Mouse (Mus musculus): Measurements from ENCODE around the gene Abcc4.

Gene Abcc4

DNA sequence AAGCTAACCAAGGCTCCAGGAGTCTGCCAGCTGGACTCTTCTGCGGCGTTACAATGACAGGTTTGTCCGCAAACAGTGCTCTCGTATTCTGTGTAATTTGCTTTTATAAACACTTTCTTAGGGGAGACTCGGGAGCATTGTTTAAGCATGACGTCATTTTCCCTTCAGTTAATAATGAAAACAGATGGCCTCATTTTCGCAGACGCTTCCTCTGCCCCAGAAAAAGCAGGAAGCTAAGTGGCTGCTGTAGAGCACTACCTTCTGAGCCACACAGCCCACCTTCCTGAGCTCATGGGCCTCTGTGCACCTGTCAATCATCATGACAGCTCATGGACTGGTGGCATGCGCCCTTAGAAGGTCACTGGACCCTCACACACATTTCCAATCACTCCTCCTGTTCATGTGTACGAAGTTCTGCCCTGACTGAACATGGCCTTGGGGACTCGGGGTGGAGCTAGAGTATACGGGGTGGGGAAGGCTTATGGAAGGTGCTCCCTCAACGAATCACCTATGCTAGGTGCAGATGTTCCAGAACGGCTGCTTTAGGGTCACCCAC lies 199.3 kb downstream of the Abcc4 start:
- peak; percentile 71 for DNase-seq (ENCODE audit: low spot score)

DNA sequence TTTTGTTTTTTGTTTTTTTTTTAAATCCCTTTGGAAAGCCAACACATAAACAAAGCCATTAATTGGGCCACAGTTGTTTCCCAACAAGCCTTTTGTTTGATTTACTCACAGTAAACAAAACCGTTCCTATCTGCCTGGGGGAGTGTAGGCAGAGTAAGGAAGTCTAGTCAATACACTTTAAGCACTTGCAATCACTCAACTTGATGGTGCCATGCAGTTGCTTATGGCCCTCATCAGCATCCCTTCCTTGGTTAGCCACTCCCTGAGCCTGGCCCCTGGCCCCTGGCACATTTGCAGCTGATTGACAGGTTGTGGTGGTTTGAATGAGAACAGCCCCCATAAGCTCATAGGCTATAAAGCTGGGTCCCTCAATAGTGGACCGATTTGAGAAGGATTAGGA lies 209.3 kb downstream of the Abcc4 start:
- DNase-seq (ENCODE audit: low spot score): no peak

DNA sequence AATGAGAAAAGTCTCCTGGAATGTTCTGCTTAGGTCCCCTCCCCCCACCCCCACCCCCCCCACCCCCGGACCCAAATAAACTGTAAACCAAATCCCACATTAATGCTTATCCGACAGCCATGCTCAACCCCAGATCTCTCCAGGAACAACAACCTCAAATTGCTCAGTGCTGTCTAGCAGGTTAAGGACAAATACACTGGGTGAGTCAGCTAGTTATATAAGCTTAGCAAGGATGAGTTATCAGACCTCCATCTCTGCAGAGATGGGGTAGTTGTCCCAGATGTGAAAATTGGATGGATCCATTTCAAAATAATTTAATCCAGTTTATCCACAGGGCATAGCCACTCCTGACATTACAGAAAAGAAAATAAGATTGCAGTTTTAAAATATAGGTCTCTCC lies 210.6 kb downstream of the Abcc4 start:
- DNase-seq (ENCODE audit: low spot score): no peak

DNA sequence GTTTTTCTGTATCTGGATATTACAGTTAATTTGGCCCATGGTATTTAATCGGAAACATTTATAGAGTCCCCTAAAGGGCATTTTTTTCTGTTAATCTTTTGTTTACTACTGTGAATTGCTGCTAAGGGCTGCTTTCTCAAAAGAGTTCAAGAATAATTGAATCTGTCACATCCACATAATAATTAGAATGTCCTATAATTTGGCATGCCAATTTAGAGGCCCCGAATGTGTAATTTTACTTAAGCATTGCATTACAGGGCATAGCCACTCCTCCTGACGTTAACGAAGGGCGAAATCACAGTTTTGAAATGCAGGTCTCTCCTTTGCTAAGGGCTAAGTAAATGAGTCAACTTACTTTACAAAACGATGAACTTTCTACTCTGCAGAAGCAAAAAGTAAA lies 214.3 kb downstream of the Abcc4 start:
- no peak for DNase-seq (ENCODE audit: low spot score)

DNA sequence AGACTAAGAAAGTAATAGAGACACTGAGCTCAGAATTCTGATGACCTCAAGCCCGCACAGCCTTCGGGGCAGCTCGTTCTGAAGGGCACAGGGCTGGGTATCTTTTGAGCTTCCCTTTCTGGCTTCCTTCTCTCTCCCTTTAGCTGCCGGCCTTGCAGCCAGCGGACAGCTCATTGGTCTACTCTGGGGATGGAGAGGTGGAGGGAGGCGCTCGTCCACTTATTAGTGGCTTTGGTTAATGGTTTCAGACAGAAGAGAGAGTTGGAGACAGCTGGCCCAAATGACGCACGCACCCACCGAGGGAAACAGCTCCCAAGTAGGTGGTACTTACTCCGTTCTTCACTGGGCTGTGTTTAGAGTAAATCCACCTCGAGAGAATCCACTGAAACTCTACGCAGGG lies 214.7 kb downstream of the Abcc4 start:
- DNase-seq (ENCODE audit: low spot score): peak; percentile 35

DNA sequence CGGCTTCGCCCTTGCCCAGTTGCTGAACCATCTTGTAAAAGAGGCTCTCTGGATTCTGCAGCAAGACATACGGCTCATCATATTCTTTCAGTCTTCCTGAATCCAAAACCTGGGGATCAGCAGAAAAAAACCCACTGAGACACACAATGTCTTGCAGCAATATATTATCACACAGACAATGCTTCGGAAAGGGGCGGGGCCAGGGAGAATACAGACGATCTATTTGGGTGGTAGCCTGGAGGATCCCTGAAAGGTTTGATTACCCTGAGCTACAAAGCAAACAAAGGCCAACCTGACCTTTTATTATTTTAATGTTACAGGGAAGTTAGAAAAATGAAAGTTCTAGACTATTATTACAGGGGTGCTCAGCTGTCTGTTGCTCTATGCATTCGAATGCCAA lies 215.5 kb downstream of the Abcc4 start:
- DNase-seq (ENCODE audit: low spot score): no peak

DNA sequence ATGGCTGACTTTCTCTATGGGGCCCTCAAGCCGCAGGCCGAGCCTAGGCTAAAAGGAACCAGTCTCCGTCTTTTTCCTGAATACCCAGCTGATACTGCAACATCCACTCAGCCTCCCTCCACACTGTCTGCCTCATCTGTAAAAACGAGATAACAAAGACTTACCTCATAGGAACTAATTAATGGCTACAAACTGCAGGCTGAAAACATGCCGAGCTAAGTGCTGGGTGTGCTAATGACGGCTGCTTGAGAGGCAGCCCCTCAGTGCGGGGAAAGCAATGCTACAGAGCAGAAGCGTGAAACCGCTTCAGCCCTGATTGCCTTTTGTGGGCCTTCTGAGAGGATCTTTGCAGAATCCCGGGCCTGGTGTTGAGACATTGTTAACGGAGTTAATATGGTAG lies 219.7 kb downstream of the Abcc4 start:
- DNase-seq (ENCODE audit: low spot score): no peak

DNA sequence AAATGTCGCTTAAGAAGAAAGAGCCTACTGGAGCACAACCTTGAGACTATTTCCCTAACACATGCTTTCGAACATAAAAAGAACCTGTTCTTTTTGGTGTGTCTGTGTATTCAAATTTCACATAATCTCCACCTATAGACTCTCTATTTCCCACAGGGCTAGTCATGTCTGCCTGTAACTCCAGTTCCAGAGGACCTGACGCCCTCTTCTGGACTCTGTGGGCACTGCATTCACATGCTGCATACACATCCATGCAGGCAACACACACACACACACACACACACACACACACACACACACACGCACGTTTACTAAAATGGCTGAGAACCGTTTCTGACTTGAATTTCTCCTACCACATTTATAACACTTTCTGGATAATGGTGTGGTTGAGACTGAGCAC lies 220.4 kb downstream of the Abcc4 start:
- no peak for DNase-seq (ENCODE audit: low spot score)

DNA sequence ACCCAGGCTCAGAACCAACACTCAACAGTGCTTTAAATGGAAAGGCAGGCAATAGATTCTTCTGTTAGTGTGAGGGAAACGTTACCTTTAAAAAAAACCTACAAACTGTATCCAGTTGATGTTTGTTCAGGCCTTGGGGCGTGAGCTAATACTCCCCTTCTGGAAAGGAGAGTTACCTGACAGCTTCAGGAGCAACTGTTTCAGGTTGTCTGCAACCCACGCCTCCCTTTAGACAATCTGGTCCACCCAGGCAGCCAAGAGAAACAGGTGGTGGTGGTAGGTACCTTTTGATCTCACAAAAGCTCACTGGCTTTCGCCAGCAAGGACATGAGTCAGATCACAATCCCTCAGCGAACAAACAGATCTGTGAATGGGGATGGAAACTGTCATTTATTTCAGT lies 223.7 kb downstream of the Abcc4 start:
- DNase-seq (ENCODE audit: low spot score): no peak

DNA sequence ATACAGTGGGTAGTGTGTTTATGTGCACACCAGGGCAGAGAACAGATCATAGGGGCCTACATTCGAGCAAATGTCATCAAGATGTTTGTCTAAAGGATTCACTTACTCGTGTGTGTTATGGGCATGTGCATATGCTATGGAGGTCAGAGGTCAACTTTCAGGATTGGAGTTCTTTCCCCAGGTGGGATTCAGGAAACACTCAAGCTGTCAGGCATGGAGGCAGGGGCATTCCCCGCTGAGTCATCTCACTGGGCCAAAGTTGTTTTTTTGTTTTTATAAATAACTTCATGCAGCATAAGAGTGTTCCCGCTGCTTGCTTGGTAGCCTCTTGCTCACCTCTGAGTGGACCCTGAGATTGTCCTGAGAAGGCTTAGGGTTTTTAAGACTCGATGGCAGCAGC lies 224.2 kb downstream of the Abcc4 start:
- no peak for DNase-seq (ENCODE audit: low spot score)

DNA sequence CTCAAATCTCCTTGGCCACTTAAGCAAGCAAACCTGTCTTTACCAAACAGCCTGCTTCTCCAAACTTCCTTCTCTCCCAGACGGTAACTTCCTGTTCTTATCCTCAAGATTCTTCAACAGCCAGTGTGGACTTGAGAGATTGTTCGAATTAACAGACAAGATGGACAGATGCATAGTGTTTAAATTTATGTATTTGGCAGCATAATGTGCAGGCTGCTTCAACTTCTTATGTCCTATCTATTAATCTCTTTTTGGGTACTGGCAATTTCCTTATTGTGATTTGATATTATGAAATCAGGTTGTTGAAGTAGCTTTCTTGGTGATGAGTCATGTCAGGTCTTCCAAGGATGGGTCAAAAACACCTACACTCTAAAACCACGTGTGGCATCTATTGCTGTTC lies 229.7 kb downstream of the Abcc4 start:
- no peak for DNase-seq (ENCODE audit: low spot score)

DNA sequence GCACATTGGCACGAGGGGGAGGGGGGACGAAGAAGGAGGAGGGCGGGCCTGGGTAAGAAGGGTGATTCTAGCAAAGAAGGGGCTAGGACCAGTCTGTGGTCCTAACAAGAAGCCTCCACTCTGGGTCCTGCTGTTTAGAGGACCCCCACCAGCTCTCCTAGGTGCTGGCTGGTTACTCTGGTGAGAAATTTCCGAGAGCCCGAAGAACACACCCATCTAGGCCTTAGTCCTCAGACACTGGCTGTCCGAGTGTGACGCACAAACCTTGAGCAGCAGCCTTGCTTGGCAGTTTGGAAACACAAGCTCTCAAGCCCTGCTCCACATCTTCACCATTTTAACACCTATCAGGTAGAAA lies 230.9 kb downstream of the Abcc4 start:
- DNase-seq (ENCODE audit: low spot score): no peak

DNA sequence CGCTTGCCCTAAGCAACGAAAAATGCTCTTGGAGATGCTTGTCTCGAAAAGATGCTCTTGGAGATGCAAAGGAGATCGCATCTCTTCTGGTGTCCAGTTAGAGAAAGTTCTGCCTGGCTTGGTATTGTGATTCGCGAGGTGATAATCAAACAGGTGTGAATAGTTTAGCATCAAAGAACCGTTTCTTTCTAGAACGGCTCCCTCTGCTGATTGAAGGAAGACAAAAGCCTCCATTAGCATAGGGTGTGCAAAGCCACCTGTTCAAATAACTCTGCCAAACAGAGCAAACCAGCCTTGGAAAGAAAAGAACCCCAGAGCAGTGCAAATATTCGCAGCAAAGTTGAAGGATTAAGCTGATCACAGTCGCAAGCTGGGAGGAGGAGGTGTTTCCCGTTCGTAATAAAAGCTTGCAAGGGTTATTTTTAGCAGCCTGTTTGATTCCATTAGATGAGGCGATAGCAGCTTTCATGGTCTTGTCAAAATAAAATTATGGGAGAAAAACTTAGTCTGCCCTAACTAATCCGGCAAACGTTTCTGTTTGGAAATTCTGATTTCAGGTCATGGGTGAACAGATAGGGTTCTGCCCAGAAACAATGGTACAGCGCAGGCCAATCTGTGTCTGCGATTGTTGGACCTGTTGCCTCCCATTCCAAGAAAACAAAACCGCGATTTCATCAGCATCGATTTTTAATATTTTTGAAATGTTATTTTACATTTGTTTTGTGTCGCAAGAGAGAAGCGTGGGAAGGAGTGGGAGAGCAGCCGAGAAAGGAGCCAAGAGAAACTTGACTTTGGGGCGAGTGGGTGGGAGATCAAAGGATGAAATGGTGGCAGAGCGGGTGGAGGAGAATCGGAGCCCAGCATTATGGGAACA lies 231.6 kb downstream of the Abcc4 start:
- DNase-seq (ENCODE audit: low spot score): no peak

DNA sequence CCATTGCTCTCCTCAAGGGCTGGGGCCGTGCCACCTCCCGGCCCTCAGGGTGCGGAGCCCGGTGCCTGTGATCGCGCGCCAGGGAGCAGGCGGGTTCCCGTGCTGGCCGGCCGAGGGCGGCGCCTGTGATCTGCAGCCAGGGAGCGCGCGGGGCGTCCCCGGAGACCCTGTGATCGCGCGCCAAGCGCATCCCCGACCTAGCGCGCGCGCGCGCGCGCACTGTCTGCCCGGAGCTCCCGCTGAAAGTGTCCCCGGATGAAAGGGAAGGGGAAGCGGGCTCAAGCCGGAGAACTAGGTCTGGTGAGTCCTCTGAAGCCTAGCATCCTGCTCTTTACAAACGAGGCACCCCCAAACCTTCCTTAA lies 232.2 kb downstream of the Abcc4 start:
- peak; percentile 81 for DNase-seq (ENCODE audit: low spot score)

DNA sequence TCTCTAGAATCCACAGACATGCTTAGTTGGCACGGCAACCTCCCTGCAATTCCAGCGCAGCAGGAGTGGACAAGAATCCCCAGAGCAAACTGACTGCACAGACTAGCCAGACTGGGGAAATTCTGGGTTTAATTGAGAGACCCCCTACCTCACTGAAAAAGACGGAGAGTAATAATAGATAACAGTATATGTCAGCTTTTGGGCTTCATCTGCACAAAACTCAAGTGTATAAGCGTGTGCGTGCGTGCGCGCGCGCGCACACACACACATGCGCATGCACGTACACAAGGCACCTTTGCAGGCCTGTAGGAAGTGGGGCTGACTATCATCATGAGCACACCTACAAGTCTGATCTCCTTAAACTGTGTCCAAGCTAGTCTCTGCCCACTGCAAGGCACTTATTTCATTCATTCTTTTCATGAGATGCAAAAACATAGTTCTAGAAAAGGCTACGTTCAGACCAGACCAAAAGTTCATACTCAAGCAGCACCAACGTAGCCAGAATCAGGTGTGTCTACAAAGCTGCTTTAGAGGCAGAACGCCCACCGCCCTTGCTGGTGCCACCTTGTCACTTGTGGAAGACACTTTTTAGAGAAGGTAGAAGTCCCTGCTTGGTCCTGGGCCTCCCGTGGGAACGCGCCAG lies 232.7 kb downstream of the Abcc4 start:
- DNase-seq (ENCODE audit: low spot score): peak; percentile 47

DNA sequence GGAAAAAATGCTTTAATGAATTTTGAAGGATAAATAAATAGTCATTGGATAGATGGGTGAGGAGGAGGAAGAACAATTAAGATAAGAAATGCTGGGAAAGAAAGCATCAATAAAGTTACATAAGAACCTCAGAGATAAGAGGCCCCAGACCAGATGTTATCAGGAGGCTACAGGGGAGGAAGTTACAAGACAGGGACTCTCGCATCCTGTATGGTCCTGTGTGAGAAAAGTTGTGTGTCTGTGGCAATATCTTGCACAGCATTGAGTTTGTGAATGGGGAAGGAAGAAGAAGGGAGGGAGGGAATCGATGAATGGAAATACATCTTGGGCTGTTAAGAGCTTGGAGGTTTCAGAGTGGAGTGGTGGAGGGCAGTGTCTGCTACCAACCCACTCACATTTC lies 240.7 kb downstream of the Abcc4 start:
- DNase-seq (ENCODE audit: low spot score): no peak

DNA sequence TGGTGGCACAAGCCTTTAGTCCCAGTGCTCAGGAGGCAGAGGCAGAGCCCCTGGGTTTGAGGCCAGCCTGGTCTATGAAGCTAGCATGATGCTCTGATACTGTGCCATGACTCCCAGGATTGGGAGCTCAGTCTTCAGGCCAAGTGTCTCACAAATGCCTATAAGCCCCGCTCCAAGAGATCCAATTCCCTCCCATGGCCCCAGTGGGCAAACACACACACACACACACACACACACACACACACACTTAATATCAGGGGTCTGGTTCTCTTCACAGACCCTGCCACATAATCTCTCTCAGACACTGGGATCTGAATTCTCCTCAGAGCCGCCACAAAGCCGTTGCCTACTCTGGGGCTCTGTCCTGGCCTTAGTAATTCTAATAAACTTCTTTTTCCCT lies 241.6 kb downstream of the Abcc4 start:
- DNase-seq (ENCODE audit: low spot score): no peak

DNA sequence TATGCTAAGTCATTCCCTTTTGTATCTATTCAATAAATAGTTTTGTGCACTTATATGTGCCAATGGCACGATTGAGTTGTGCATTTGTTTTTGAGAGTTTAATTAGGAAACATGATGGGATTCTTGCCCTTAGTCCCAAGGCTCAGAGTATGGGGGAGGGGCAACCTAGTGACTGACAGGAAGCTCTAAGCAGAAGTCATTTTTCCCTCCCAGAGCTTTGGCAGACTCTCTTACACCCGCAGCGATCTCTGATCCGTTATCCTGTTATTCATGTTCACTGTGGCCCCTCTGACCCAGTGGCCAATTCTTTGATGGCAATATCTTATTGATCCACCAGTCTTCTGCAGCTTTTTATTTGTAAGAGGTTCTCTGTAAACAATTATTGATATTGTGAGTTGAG lies 253.4 kb downstream of the Abcc4 start:
- DNase-seq (ENCODE audit: low spot score): no peak

DNA sequence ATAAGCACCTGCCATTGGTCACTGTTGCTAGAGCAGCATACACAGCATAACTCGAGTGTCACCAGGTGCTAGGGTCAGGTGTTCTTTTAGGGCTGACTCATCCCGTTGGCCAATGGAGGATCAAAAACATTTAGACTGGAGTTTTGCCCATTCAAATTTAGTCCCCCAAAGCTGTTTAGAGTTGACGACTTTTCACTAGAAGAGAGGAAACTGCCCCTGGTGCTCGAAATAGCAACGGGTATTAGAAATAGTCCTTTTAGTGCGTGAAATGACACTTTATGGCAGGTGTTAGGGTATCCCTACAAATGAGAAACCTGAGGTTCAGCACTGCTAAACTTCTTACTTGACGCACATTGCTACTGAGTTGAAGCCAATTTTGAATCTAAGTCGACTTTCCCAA lies 265.9 kb downstream of the Abcc4 start:
- no peak for DNase-seq (ENCODE audit: low spot score)

DNA sequence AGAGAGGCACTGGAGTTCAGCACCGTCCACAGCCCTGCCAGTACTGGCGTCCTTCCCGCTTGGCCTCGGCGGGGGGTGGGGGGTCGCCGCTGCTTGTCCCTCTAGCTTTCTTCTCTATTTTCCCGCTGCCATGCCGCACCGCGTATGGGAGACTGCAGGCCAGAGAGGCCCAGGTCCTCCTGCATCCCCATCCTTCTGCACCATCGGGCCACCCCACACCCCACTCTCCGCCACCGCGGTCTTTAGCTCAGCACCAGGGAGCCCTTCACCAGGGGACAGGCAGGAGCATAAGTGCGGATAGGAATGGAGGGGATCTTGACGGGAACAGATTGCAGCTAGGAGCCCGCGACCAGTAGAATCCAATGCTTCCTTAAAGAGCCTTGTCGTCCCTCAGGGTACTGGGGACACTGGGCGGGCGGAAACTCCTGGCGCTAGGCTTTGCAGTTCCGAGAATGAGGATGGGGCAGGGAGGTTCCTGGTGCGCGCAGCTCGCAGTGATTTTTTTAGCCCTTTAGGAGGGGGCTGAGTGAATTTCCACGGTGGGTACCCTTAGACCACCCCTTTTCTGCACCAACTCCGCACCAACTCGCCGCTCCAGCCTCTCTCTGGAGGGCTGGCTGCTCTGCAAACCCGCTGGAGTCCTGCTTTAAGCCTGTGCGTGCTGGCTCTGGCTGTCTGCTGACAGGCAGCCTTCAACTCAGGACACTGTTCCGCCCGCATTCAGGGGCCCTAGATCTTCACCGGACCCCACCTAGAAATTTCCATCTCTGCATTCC lies 268.7 kb downstream of the Abcc4 start:
- DNase-seq (ENCODE audit: low spot score): peak; percentile 72

DNA sequence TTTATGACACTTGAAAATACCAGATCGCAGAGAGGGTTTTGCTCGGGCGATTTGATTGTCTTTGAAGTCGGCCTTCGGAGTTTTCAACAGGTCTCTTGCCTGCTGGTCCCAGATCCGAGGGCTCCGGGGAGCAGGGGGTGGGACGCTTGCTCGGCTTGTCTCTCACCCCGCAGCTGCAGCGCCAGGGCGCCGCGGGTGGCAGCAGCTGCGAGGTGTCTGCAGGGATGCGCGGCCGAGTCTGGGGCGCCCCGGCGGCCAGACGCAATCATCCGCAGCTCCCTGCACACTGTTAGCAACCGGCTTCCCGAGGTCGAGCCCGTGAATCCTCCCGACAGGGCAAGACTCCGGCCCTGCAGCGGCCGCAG lies 269.2 kb downstream of the Abcc4 start:
- DNase-seq (ENCODE audit: low spot score): peak; percentile 74

DNA sequence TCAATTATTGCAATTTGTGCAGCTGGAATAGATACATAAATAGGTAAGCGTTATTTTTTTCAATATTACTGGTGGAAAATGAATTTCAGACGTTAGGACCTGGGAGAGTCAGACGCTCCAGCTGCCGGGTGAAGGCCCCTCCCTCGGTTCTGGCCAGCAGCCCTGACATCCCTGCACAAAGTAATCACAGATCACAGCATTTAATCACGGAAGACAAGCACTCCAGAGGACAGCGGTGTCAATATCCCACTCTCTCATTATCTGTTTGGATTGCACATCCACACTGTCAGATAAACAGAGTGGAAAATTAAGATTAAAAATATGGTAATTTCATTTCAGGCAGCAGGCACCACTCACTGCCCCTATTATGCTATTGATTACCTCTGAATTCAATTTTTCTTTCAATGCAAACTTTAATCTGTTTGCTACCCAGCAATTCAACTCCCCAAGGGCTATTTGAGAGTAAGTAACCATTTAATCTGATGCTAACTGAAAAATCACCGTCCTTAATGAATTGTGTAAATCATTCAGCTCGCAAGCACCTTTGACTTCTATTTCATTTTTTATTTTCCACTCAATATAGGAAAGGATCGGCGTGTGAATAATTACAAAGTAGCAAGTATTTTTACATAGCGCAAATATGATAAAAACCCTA lies 270.2 kb downstream of the Abcc4 start:
- DNase-seq (ENCODE audit: low spot score): peak; percentile 44
